Mouse (Mus musculus) kidney, adult 2 months (tissue): ENCODE measurements around the gene Sigmar1.
"Not testable (repeated sequence)": the region's sequence is repeated elsewhere in the genome, so short reads cannot be mapped to it uniquely, and the experiment has no call there.

ENCODE experiments used
- CTCF ChIP-seq: fragments of 200-500 bp; conservative IDR thresholded peaks from 2 replicates; pipeline ENCODE4 v1.5.1; 2011; ENCODE audit warnings: low read depth, mild to moderate bottlenecking, control low read depth, low read length, moderate library complexity, mixed read lengths; ENCODE audit not compliant: insufficient read depth, insufficient read length
- POLR2A ChIP-seq: fragments of 200-500 bp; IDR thresholded peaks from one replicate; pipeline ENCODE4 v1.6.1; 2011; ENCODE audit warnings: low read depth, low read length, control low read depth

- TF ChIP-seq CTCF, POLR2A: not testable (repeated sequence)
Observed at GRCm38 (mm10) chr4:41774002-41774401, 18.0 kb upstream of the Sigmar1 start, which contains the start of gene Ccl27a.
